Mouse (Mus musculus) thymus, postnatal 36 days (tissue): ENCODE data around the gene Arhgef11.
"Not testable (repeated sequence)": the region's sequence is repeated elsewhere in the genome, so short reads cannot be mapped to it uniquely, and the experiment has no call there.

ENCODE experiments used
- DNase-seq, 2 experiments: peaks; one replicate each; pipeline ENCODE4 v3.0.0; 2022; ENCODE audit warnings: mixed read lengths in 2 of 2

Gene Arhgef11

GRCm38 (mm10) chr3:87616957-87617810, at the start of gene Arhgef11:
Arhgef11 (plus strand) TSS chr3:87617559.
- DNase-seq, result peak; percentile 77 to 79

GRCm38 (mm10) chr3:87568681-87569080, 48.7 kb upstream of the Arhgef11 start:
- no peak for DNase-seq

- DNase-seq, result no peak
Observed at GRCm38 (mm10) chr3:87575766-87576165, 41.6 kb upstream of the Arhgef11 start.

- no peak for DNase-seq
Observed at GRCm38 (mm10) chr3:87582259-87582658, 35.1 kb upstream of the Arhgef11 start.

GRCm38 (mm10) chr3:87593793-87594192, 23.6 kb upstream of the Arhgef11 start:
- no peak for DNase-seq

- not testable (repeated sequence) for DNase-seq
Observed at GRCm38 (mm10) chr3:87595328-87595727, 22.0 kb upstream of the Arhgef11 start.

- not testable (repeated sequence) for DNase-seq
Observed at GRCm38 (mm10) chr3:87601077-87601476, 16.3 kb upstream of the Arhgef11 start.

- no peak for DNase-seq
Observed at GRCm38 (mm10) chr3:87616354-87616753, 1.0 kb upstream of the Arhgef11 start.

- no peak for DNase-seq
Observed at GRCm38 (mm10) chr3:87617811-87618130, 412 bp downstream of the Arhgef11 start.

- DNase-seq, result no peak
Observed at GRCm38 (mm10) chr3:87618240-87618639, 881 bp downstream of the Arhgef11 start.

- DNase-seq, result no peak
Observed at GRCm38 (mm10) chr3:87618981-87619710, 1.8 kb downstream of the Arhgef11 start.

- DNase-seq, result no peak
Observed at GRCm38 (mm10) chr3:87620218-87620891, 3.0 kb downstream of the Arhgef11 start.

GRCm38 (mm10) chr3:87624899-87625298, 7.5 kb downstream of the Arhgef11 start:
- DNase-seq, result no peak

- no peak for DNase-seq
Observed at GRCm38 (mm10) chr3:87630899-87631298, 13.5 kb downstream of the Arhgef11 start.

GRCm38 (mm10) chr3:87631408-87631807, 14.0 kb downstream of the Arhgef11 start:
- DNase-seq, result no peak

- DNase-seq, result no peak
Observed at GRCm38 (mm10) chr3:87635514-87635913, 18.2 kb downstream of the Arhgef11 start.

- DNase-seq, result no peak
Observed at GRCm38 (mm10) chr3:87643453-87643852, 26.1 kb downstream of the Arhgef11 start.

GRCm38 (mm10) chr3:87646174-87646573, 28.8 kb downstream of the Arhgef11 start:
- DNase-seq, result no peak

GRCm38 (mm10) chr3:87649063-87649462, 31.7 kb downstream of the Arhgef11 start:
- DNase-seq, result no peak

- no peak for DNase-seq
Observed at GRCm38 (mm10) chr3:87658348-87658747, 41.0 kb downstream of the Arhgef11 start.

GRCm38 (mm10) chr3:87659692-87660429, 42.5 kb downstream of the Arhgef11 start:
- no peak for DNase-seq

- no peak for DNase-seq
Observed at GRCm38 (mm10) chr3:87660479-87660878, 43.1 kb downstream of the Arhgef11 start.

- DNase-seq, result no peak
Observed at GRCm38 (mm10) chr3:87661291-87661690, 43.9 kb downstream of the Arhgef11 start.
